In the genomic region with DNA sequence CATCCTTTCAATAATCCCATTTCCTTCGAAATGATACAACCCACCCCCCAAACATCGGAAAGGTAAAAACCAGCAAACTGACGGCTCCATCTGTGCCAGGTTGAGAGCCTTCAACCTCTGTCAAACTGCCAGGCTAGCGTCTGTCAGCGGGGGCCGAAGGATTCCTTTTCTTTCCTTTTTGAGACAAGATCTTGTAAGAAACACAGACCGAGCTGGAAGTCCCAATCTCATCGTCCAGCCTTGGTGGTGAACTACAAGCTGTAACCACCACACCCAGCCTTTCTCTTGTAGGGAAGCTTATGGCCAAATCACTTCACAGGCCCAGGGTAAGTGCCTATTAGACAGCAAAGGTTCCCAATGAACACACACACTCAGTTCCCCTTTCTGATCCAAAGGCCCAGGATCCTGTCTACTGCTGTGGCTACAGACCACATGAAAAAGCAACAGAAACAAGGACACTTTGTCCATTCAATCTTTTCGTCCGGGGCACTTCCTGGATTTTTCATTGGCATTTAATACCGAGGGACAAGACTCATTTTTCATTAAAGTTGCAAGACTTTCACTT, we compare ENCODE assay signal across 8 mouse cellular contexts. TPM values are rescaled to one million over a fixed set of nuclear protein-coding genes. Genes with fewer than 3 reads are reported as not detected.
DNase-seq lines count a peak whose midpoint lies in the region; ATAC-seq and TF ChIP-seq lines count a peak whose summit lies in the region.

No protein-coding gene starts in this region.

- H3K9me3 ChIP-seq in heart, embryonic 14.5 days (ENCODE audit: control insufficient read depth, low read length) = no peaks in the 10 kb centered on the region
- H3K9me3 ChIP-seq in midbrain, embryonic 13.5 days = no peaks in the 10 kb centered on the region
- no peaks in the 10 kb centered on the region for H3K9me3 ChIP-seq in stomach, postnatal 0 days (ENCODE audit: control insufficient read depth, low read length)

- WGBS in heart, embryonic 14.5 days = 49% methylated on average over 11 of the region's 11 CpGs
- WGBS in midbrain, embryonic 13.5 days = 77% methylated on average over 11 of the region's 11 CpGs
- 81% methylated on average over 11 of the region's 11 CpGs for WGBS in stomach, postnatal 0 days

- H3K9ac ChIP-seq in heart, embryonic 14.5 days (ENCODE audit: low read length) = peak overlapping the region; percentile 95
- peak overlapping the region; percentile 92 for H3K9ac ChIP-seq in midbrain, embryonic 13.5 days (replicated peaks)
- no peak overlapping the region for H3K9ac ChIP-seq in stomach, postnatal 0 days (ENCODE audit: low read length)

- DNase-seq in left cerebral cortex, postnatal 36 days (ENCODE audit: low spot score in 2 of 2) = peak; percentile 12 to 17
- DNase-seq in left cerebral cortex, postnatal 14 days (ENCODE audit: low spot score in 2 of 2) = no peak
- DNase-seq in cerebellum, adult 9-11 months = peak; percentile 54
- DNase-seq in stomach, postnatal 0 days (ENCODE audit: low spot score) = no peak
- no peak for DNase-seq in thymus, postnatal 25 days

- no peak for ATAC-seq in heart, embryonic 14.5 days (ENCODE audit: insufficient number of reproducible peaks, insufficient read depth, low FRiP score, low read depth)
- no peak for ATAC-seq in midbrain, embryonic 13.5 days
- ATAC-seq in stomach, postnatal 0 days (ENCODE audit: low FRiP score, low TSS enrichment) = no peak
- ATAC-seq in erythroblast, adult 5-6 weeks (replicated peaks; ENCODE audit: low FRiP score, poor library complexity, severe bottlenecking) = no peak

- intact Hi-C loops in left cerebral cortex, postnatal 36 days (cut with DNase I) = loop anchor here (5.0 kb wide), 2 partner anchors 95 to 120 kb away; no protein-coding TSS in a partner anchor
- intact Hi-C loops in left cerebral cortex, postnatal 14 days (cut with DNase I) = loop anchor here (1.0 kb wide), 1 partner anchor 36 kb away; the partner anchor contains the start of gene Cpeb3

- peak overlapping the region; percentile 91 to 92 for H3K4me3 ChIP-seq in heart, embryonic 14.5 days (ENCODE audit: control insufficient read depth in 1 of 2, insufficient read depth in 1 of 2, low read depth in 1 of 2, low read length in 2 of 2)
- H3K4me3 ChIP-seq in midbrain, embryonic 13.5 days (replicated peaks) = peak overlapping the region; percentile 82
- no peak overlapping the region for H3K4me3 ChIP-seq in stomach, postnatal 0 days (ENCODE audit: low read depth, low read length)

- peak overlapping the region; percentile 94 for H3K4me2 ChIP-seq in heart, embryonic 14.5 days (ENCODE audit: low read length)
- H3K4me2 ChIP-seq in midbrain, embryonic 13.5 days (replicated peaks) = peak overlapping the region; percentile 86
- no peak overlapping the region for H3K4me2 ChIP-seq in stomach, postnatal 0 days (replicated peaks; ENCODE audit: low read depth)

- TF ChIP-seq CTCF in stomach, postnatal 0 days (IDR thresholded peaks at IDR 0.05; ENCODE audit: low read depth) = no peak

- no peak for TF ChIP-seq EP300 in stomach, postnatal 0 days (optimal IDR thresholded peaks at IDR 0.05)

- no peaks in the 10 kb centered on the region for H3K27me3 ChIP-seq in heart, embryonic 14.5 days (ENCODE audit: control insufficient read depth, insufficient read depth, low read length)
- peaks cover 18% of the 10 kb centered on the region for H3K27me3 ChIP-seq in midbrain, embryonic 13.5 days
- no peaks in the 10 kb centered on the region for H3K27me3 ChIP-seq in stomach, postnatal 0 days (ENCODE audit: control insufficient read depth, insufficient read depth, low read length)

- H3K36me3 ChIP-seq in heart, embryonic 14.5 days (ENCODE audit: control insufficient read depth, insufficient read depth, low read length) = peaks cover 8% of the 10 kb centered on the region; the same call in 1 of the 2 replicates
- no peaks in the 10 kb centered on the region for H3K36me3 ChIP-seq in midbrain, embryonic 13.5 days
- H3K36me3 ChIP-seq in stomach, postnatal 0 days (ENCODE audit: control insufficient read depth, insufficient read depth, low read length) = no peaks in the 10 kb centered on the region

- H3K27ac ChIP-seq in heart, embryonic 14.5 days (replicated peaks in 1 of 2; ENCODE audit: control insufficient read depth in 1 of 2, insufficient read depth in 1 of 2, low read depth in 2 of 2, low read length in 2 of 2) = peak overlapping the region; percentile 80 to 93
- H3K27ac ChIP-seq in midbrain, embryonic 13.5 days = no peak overlapping the region
- H3K27ac ChIP-seq in stomach, postnatal 0 days (replicated peaks) = no peak overlapping the region

- H3K4me1 ChIP-seq in heart, embryonic 14.5 days (ENCODE audit: control insufficient read depth in 2 of 2, insufficient read depth in 2 of 2, low read length in 2 of 2) = no peaks in the 10 kb centered on the region
- peaks cover 43% of the 10 kb centered on the region for H3K4me1 ChIP-seq in midbrain, embryonic 13.5 days (replicated peaks)
- H3K4me1 ChIP-seq in stomach, postnatal 0 days (replicated peaks; ENCODE audit: control insufficient read depth, insufficient read depth) = peaks cover 3% of the 10 kb centered on the region

RNA-seq across cellular contexts. Expression of gene March5, which starts 34.7 kb away (rescaled TPM):
- 10 to 100 TPM; 90.5 to 93.5 TPM for total RNA-seq in left cerebral cortex, postnatal 36 days (2021)
- 10 to 100 TPM; 89.1 to 94.1 TPM for total RNA-seq in left cerebral cortex, postnatal 14 days (2021)
- 102 and 104 TPM in 2 replicates for polyA plus RNA-seq in heart, embryonic 14.5 days (2014; fragmentation: Nextera tagmentation; extraction: Ambion mirVana)
- 119 and 126 TPM in 2 replicates for polyA plus RNA-seq in midbrain, embryonic 13.5 days (2015; fragmentation: Nextera tagmentation; extraction: Ambion mirVana)
- 49.9 and 50.0 TPM in 2 replicates for polyA plus RNA-seq in stomach, postnatal 0 days (2015; fragmentation: Nextera tagmentation; extraction: Ambion mirVana)
- total RNA-seq in erythroblast, adult 5-6 weeks (2015; ENCODE audit: low replicate concordance) = 393 and 429 TPM in 2 replicates
- 510 and 553 TPM in 2 replicates for total RNA-seq in erythroblast, adult 5-6 weeks (2017; ENCODE audit: low replicate concordance)

RNA-seq across cellular contexts. Expression of gene Cpeb3, which starts 35.8 kb away (rescaled TPM):
- total RNA-seq in left cerebral cortex, postnatal 36 days (2021) = 100 to 1,000 TPM in 1 of 2 experiments, 10 to 100 TPM in 1; 79.8 to 104 TPM
- total RNA-seq in left cerebral cortex, postnatal 14 days (2021) = 10 to 100 TPM; 68.8 to 69.3 TPM
- polyA plus RNA-seq in heart, embryonic 14.5 days (2014; fragmentation: Nextera tagmentation; extraction: Ambion mirVana) = 8.8 and 8.9 TPM in 2 replicates
- 7.7 and 11.0 TPM in 2 replicates for polyA plus RNA-seq in midbrain, embryonic 13.5 days (2015; fragmentation: Nextera tagmentation; extraction: Ambion mirVana)
- 1.2 and 1.3 TPM in 2 replicates for polyA plus RNA-seq in stomach, postnatal 0 days (2015; fragmentation: Nextera tagmentation; extraction: Ambion mirVana)
- total RNA-seq in erythroblast, adult 5-6 weeks (2015; ENCODE audit: low replicate concordance) = 76.5 and 113 TPM in 2 replicates
- 90.5 and 97.3 TPM in 2 replicates for total RNA-seq in erythroblast, adult 5-6 weeks (2017; ENCODE audit: low replicate concordance)

Comparison
In these comparisons a context has a peak if more than half of its experiments do, and no peak if none do; other contexts are left out.
1. DNase-seq: peak in left cerebral cortex, postnatal 36 days (2 of 2) and cerebellum, adult 9-11 months (single experiment); none in left cerebral cortex, postnatal 14 days (0 of 2), stomach, postnatal 0 days (single experiment) and thymus, postnatal 25 days (single experiment).
2. H3K27ac ChIP-seq: peak in heart, embryonic 14.5 days (2 of 2); none in midbrain, embryonic 13.5 days (single experiment) and stomach, postnatal 0 days (single experiment).
3. RNA of gene March5, which starts 34.7 kb away (total RNA-seq): 393 to 553 TPM in erythroblast, adult 5-6 weeks; 89.1 to 94.1 TPM in left cerebral cortex, postnatal 14 days and 90.5 to 93.5 TPM in left cerebral cortex, postnatal 36 days; every median in the first group is over 4 times any median in the second.